Mouse (Mus musculus): ENCODE data around the gene Txk. TPM values are rescaled to one million over a fixed set of nuclear protein-coding genes. Genes with fewer than 3 reads are reported as not detected.

The Txk gene
- polyA plus RNA-seq, 1 experiment: 0.05 TPM

- DNase-seq: no peak
- H3K4me1 ChIP-seq (ENCODE audit: control insufficient read depth, insufficient read depth, low read length): no peaks in the 10 kb centered on the region
- H3K4me3 ChIP-seq (replicated peaks; ENCODE audit: insufficient read depth, low read depth, low read length): no peak overlapping the region
- no peak for TF ChIP-seq CTCF (IDR thresholded peaks at IDR 0.05; ENCODE audit: borderline replicate concordance, insufficient read depth, low read depth, low read length)
- TF ChIP-seq POLR2A (IDR thresholded peaks at IDR 0.05; ENCODE audit: borderline replicate concordance, insufficient read depth, low read length): no peak
- H3K27me3 ChIP-seq (ENCODE audit: control insufficient read depth, insufficient read depth, low read length): no peaks in the 10 kb centered on the region
- H3K27ac ChIP-seq (ENCODE audit: insufficient read depth, low read length): no peak overlapping the region
- WGBS: 51% methylated on average over 10 of the region's 10 CpGs
Observed at GRCm38 (mm10) chr5:72706095-72706494, 46.5 kb downstream of the Txk start.

- no peaks in the 10 kb centered on the region for H3K4me1 ChIP-seq (ENCODE audit: control insufficient read depth, insufficient read depth, low read length)
- H3K27ac ChIP-seq (ENCODE audit: insufficient read depth, low read length): no peak overlapping the region
- no peak overlapping the region for H3K4me3 ChIP-seq (replicated peaks; ENCODE audit: insufficient read depth, low read depth, low read length)
- DNase-seq: no peak
- H3K27me3 ChIP-seq (ENCODE audit: control insufficient read depth, insufficient read depth, low read length): no peaks in the 10 kb centered on the region; the same call in 1 of the 2 replicates
- TF ChIP-seq CTCF (IDR thresholded peaks at IDR 0.05; ENCODE audit: borderline replicate concordance, insufficient read depth, low read depth, low read length) (no peak), POLR2A (IDR thresholded peaks at IDR 0.05; ENCODE audit: borderline replicate concordance, insufficient read depth, low read length) (no peak)
Observed at GRCm38 (mm10) chr5:72702202-72702601, 50.4 kb downstream of the Txk start.

DNA sequence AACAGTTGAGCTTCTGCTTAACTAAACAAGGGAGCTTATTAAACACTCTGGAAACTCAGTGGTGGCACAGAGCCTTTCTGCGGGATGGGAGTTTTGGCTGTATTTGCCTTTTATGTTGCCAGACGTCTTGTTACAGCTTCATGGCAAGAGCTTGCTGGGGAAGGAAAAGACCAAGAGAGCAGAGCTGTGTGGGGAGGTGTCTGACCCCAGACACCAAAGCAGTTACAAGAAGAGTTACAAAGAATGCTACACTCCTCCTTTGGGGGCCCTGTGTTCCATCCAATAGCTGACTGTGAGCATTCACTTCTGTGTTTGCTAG is 53.1 kb downstream of the Txk start:
- no peak overlapping the region for H3K27ac ChIP-seq (ENCODE audit: insufficient read depth, low read length)
- no peak overlapping the region for H3K4me3 ChIP-seq (replicated peaks; ENCODE audit: insufficient read depth, low read depth, low read length)
- no peaks in the 10 kb centered on the region; the same call in 1 of the 2 replicates for H3K27me3 ChIP-seq (ENCODE audit: control insufficient read depth, insufficient read depth, low read length)
- 29% methylated on average over 2 of the region's 2 CpGs for WGBS
- TF ChIP-seq POLR2A (IDR thresholded peaks at IDR 0.05; ENCODE audit: borderline replicate concordance, insufficient read depth, low read length) (no peak), CTCF (IDR thresholded peaks at IDR 0.05; ENCODE audit: borderline replicate concordance, insufficient read depth, low read depth, low read length) (no peak)
- no peaks in the 10 kb centered on the region; the same call in 1 of the 2 replicates for H3K4me1 ChIP-seq (ENCODE audit: control insufficient read depth, insufficient read depth, low read length)
- no peak for DNase-seq

DNA sequence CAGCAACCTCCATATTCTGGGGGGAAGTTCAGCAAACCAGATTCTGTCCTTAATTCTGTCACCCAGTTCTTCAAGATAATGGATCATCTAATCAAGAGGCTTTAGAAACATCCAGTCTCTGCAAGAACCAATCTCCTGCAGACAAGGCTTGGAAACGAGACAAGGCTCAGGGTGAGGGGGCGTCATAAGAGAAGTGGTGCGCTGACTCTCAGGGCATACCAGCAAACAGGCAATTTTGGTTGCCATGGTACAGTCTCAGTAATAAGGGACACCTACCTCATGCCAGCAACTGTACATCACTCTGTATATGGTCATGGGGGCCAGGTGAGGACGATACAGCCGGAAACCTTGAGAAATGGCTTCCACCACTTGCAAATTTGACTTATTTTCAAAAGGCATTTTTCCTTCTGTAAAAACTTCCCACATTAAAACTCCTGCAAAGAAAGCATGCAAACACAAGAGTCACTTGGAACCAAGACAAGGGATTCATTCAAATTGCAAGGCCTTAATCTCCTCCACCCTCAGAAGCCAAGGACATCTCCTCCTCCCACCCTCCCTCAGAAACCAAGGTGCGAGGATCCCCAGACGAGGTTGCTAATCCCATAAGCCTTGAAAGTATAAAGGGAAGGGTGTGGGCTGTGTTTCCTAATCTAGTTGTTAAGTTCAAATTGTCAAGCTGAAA is 53.6 kb downstream of the Txk start:
- no peak for TF ChIP-seq POLR2A (IDR thresholded peaks at IDR 0.05; ENCODE audit: borderline replicate concordance, insufficient read depth, low read length)
- TF ChIP-seq CTCF (IDR thresholded peaks at IDR 0.05; ENCODE audit: borderline replicate concordance, insufficient read depth, low read depth, low read length): no peak
- WGBS: 55% methylated on average over 7 of the region's 7 CpGs
- Histone ChIP-seq H3K27me3 (ENCODE audit: control insufficient read depth, insufficient read depth, low read length) (no peaks in the 10 kb centered on the region; the same call in 1 of the 2 replicates), H3K27ac (ENCODE audit: insufficient read depth, low read length) (no peak overlapping the region), H3K4me3 (replicated peaks; ENCODE audit: insufficient read depth, low read depth, low read length) (no peak overlapping the region), H3K4me1 (ENCODE audit: control insufficient read depth, insufficient read depth, low read length) (no peaks in the 10 kb centered on the region; the same call in 1 of the 2 replicates)
- DNase-seq: no peak

DNA sequence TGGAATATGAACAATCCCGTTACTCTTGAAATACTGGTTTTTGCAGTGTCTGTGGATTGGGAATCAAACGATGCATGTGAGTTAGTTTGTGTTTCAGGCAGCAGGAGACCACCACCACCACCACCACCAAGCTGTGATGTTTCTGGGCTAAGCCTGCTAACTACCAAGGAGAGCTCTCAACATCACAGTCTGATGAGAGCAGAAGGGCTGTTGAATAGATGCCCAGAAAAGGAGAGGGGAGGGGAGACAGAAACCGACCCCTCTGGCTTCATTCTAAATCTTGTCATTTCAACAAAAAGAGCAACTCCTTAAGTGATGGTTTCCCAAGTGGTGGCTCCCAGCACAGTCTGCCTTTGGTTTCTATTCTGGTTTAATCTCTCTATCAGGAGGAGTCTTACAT is 54.2 kb downstream of the Txk start:
- H3K27me3 ChIP-seq (ENCODE audit: control insufficient read depth, insufficient read depth, low read length): no peaks in the 10 kb centered on the region; the same call in 1 of the 2 replicates
- H3K4me3 ChIP-seq (replicated peaks; ENCODE audit: insufficient read depth, low read depth, low read length): no peak overlapping the region
- 26% methylated on average over 3 of the region's 3 CpGs for WGBS
- no peak for TF ChIP-seq POLR2A (IDR thresholded peaks at IDR 0.05; ENCODE audit: borderline replicate concordance, insufficient read depth, low read length)
- H3K27ac ChIP-seq (ENCODE audit: insufficient read depth, low read length): no peak overlapping the region
- no peak for DNase-seq
- H3K4me1 ChIP-seq (ENCODE audit: control insufficient read depth, insufficient read depth, low read length): no peaks in the 10 kb centered on the region; the same call in 1 of the 2 replicates

- Histone ChIP-seq H3K27ac (ENCODE audit: insufficient read depth, low read length) (no peak overlapping the region), H3K4me3 (replicated peaks; ENCODE audit: insufficient read depth, low read depth, low read length) (no peak overlapping the region), H3K4me1 (ENCODE audit: control insufficient read depth, insufficient read depth, low read length) (no peaks in the 10 kb centered on the region; the same call in 1 of the 2 replicates), H3K27me3 (ENCODE audit: control insufficient read depth, insufficient read depth, low read length) (no peaks in the 10 kb centered on the region; the same call in 1 of the 2 replicates)
- TF ChIP-seq CTCF (IDR thresholded peaks at IDR 0.05; ENCODE audit: borderline replicate concordance, insufficient read depth, low read depth, low read length): no peak
- no peak for TF ChIP-seq POLR2A (IDR thresholded peaks at IDR 0.05; ENCODE audit: borderline replicate concordance, insufficient read depth, low read length)
- no peak for DNase-seq
- WGBS: 18% methylated on average over 13 of the region's 13 CpGs
Observed at GRCm38 (mm10) chr5:72696491-72696890, 56.1 kb downstream of the Txk start.

- H3K27ac ChIP-seq (ENCODE audit: insufficient read depth, low read length): no peak overlapping the region
- WGBS: 94% methylated on average over 2 of the region's 2 CpGs
- no peak for DNase-seq
- H3K4me3 ChIP-seq (replicated peaks; ENCODE audit: insufficient read depth, low read depth, low read length): no peak overlapping the region
- no peak for TF ChIP-seq CTCF (IDR thresholded peaks at IDR 0.05; ENCODE audit: borderline replicate concordance, insufficient read depth, low read depth, low read length)
- no peak for TF ChIP-seq POLR2A (IDR thresholded peaks at IDR 0.05; ENCODE audit: borderline replicate concordance, insufficient read depth, low read length)
- H3K4me1 ChIP-seq (ENCODE audit: control insufficient read depth, insufficient read depth, low read length): no peaks in the 10 kb centered on the region; the same call in 1 of the 2 replicates
- no peaks in the 10 kb centered on the region; the same call in 1 of the 2 replicates for H3K27me3 ChIP-seq (ENCODE audit: control insufficient read depth, insufficient read depth, low read length)
Observed at GRCm38 (mm10) chr5:72694684-72695083, 57.9 kb downstream of the Txk start.

DNA sequence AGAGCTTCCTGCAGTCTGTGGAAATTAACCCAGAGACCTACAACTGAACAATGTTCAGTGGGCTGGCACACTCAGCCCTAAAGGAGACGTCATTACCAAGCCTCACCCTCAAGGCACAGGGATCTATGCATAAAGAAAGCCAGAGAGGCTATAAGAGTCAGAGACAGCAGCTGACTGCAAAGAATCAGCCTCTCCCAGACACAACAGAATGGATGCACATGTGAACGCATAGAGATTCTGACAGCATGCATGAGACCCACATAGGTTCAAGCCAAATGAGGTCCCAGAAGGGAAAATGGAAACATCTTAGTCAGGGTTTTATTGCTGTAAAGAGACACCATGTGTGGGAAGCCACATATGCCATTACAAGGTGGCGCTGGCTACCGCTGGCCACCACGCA is 62.1 kb downstream of the Txk start:
- Histone ChIP-seq H3K4me3 (replicated peaks; ENCODE audit: insufficient read depth, low read depth, low read length) (no peak overlapping the region), H3K4me1 (ENCODE audit: control insufficient read depth, insufficient read depth, low read length) (no peaks in the 10 kb centered on the region), H3K27ac (ENCODE audit: insufficient read depth, low read length) (no peak overlapping the region), H3K27me3 (ENCODE audit: control insufficient read depth, insufficient read depth, low read length) (no peaks in the 10 kb centered on the region; the same call in 1 of the 2 replicates)
- WGBS: 61% methylated on average over 5 of the region's 5 CpGs
- DNase-seq: no peak
- TF ChIP-seq CTCF (IDR thresholded peaks at IDR 0.05; ENCODE audit: borderline replicate concordance, insufficient read depth, low read depth, low read length) (no peak), POLR2A (IDR thresholded peaks at IDR 0.05; ENCODE audit: borderline replicate concordance, insufficient read depth, low read length) (no peak)

Data from cerebellum, adult 2 months (tissue).